8 mouse cellular contexts compared by ENCODE assay signal in the genomic region with DNA sequence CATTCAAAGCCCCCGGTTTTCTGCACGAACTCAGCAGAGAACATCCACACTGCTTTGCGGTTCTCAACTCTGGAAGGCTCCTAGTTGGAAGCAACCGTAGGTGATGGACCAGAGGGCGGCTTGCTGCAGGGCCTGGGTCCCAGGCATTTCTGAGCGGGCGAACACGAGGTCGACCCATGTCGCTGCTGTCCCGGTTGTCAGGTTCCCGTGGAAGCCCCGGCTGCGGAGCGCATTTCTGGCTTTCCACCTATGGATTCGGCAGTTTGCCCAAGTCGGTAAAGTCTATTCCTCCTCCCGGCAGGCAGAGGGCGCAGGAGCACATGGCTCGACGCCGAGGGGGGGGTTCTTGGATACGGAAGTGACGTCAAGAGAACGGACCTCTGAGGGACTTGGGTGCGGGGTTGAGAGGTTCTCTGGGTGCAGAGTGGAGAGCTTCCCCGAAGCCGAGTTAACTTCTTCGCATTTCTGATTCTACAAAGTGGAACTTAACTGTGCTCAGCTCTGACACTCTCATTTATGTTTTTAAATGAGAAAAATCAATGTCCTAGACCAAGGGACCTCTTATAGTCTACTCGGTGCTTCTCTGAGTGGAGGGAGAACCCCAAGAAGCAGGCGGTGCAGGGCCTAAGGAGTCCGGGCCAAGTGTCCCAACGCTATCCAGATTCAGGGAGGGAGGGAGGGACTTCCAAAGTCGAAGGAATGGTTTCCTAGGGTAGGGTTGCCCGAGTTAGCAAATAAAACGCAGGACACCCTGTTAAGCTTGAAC. TPM values are rescaled to one million over a fixed set of nuclear protein-coding genes. Genes with fewer than 3 reads are reported as not detected.
DNase-seq lines count a peak whose midpoint lies in the region; ATAC-seq lines count a peak whose summit lies in the region.

No protein-coding gene starts in this region.

- H3K4me3 ChIP-seq in hindbrain, embryonic 13.5 days = peak overlapping the region; percentile 41

- peak overlapping the region; percentile 73 for H3K9ac ChIP-seq in hindbrain, embryonic 13.5 days

- peak; percentile 91 for ATAC-seq in hindbrain, embryonic 13.5 days (ENCODE audit: low FRiP score)

- peaks cover 11% of the 10 kb centered on the region for H3K4me1 ChIP-seq in hindbrain, embryonic 13.5 days (replicated peaks)

- H3K9me3 ChIP-seq in hindbrain, embryonic 13.5 days = no peaks in the 10 kb centered on the region

- peaks cover 45% of the 10 kb centered on the region for H3K27me3 ChIP-seq in hindbrain, embryonic 13.5 days

- DNase-seq in Muller cell, postnatal 12 days (ENCODE audit: inconsistent ontology term) = peak; percentile 88
- peak; percentile 93 for DNase-seq in cerebellum, adult 9-10 months
- DNase-seq in frontal cortex, postnatal 14 days (ENCODE audit: low spot score in 2 of 2) = peak; percentile 70
- DNase-seq in layer of hippocampus, postnatal 25 days (ENCODE audit: extremely low spot score in 1 of 2, low spot score in 1 of 2) = peak; percentile 75 to 82
- DNase-seq in lung, postnatal 14 days = peak; percentile 83
- DNase-seq in ovary, postnatal 36 days (ENCODE audit: low spot score) = peak; percentile 78
- DNase-seq in thymus, postnatal 4 days = peak; percentile 85

- H3K36me3 ChIP-seq in hindbrain, embryonic 13.5 days = no peaks in the 10 kb centered on the region

- 13% methylated on average over 36 of the region's 36 CpGs for WGBS in hindbrain, embryonic 13.5 days

- H3K4me2 ChIP-seq in hindbrain, embryonic 13.5 days = peak overlapping the region; percentile 68

- H3K27ac ChIP-seq in hindbrain, embryonic 13.5 days = peak overlapping the region; percentile 52

RNA-seq across cellular contexts. Expression of gene Azin2, which starts 37.2 kb away (rescaled TPM):
- 18.4 and 19.9 TPM in 2 replicates for polyA plus RNA-seq in hindbrain, embryonic 13.5 days (2015; fragmentation: Nextera tagmentation; extraction: Ambion mirVana)
- total RNA-seq in layer of hippocampus, postnatal 25 days (2021) = 10 to 100 TPM; 40.7 to 41.8 TPM

RNA-seq across cellular contexts. Expression of gene Trim62, which starts 41.6 kb away (rescaled TPM):
- polyA plus RNA-seq in hindbrain, embryonic 13.5 days (2015; fragmentation: Nextera tagmentation; extraction: Ambion mirVana) = 19.2 and 20.0 TPM in 2 replicates
- 10 to 100 TPM; 15.1 to 16.2 TPM for total RNA-seq in layer of hippocampus, postnatal 25 days (2021)

Comparison
In these comparisons a context has a peak if more than half of its experiments do, and no peak if none do; other contexts are left out.
1. Peak in every context shown above with its lines: DNase-seq, ATAC-seq, H3K4me3 ChIP-seq and H3K27ac ChIP-seq.